Comparison of ENCODE assay signal across 14 mouse cellular contexts in genomic region chr11:115476630-115477029, GRCm38 (mm10). TPM values are rescaled to one million over a fixed set of nuclear protein-coding genes. Genes with fewer than 3 reads are reported as not detected.
DNase-seq lines count a peak whose midpoint lies in the region; ATAC-seq and TF ChIP-seq lines count a peak whose summit lies in the region.
"Not testable (repeated sequence)": the region's sequence is repeated elsewhere in the genome, so short reads cannot be mapped to it uniquely, and the experiment has no call there.
"Had no signal": no experiment of that assay in that cellular context is flagged by ENCODE, and none has a peak within 500 bp of the region (broad histone marks: within the 10 kb centered on the region; RNA-seq: fewer than 3 reads in every experiment).

No protein-coding gene starts in this region.

- dilution Hi-C loops in CH12.LX (cut with MboI; ENCODE audit: extremely low pct_ligation_motif_present, extremely low pct_unique_long_range_greater_than_20kb, low sequenced_read_pairs) = not testable (repeated sequence)

- WGBS in embryonic facial prominence, embryonic 14.5 days = 84% methylated on average over 4 of the region's 4 CpGs
- 77% methylated on average over 4 of the region's 4 CpGs for WGBS in heart, embryonic 11.5 days (ENCODE audit: insufficient replicate concordance)
- whole genome bisulfite sequencing in hindbrain, embryonic 14.5 days = 87% methylated on average over 4 of the region's 4 CpGs
- 84% methylated on average over 4 of the region's 4 CpGs for WGBS in kidney, postnatal 0 days
- 75% methylated on average over 4 of the region's 4 CpGs for WGBS in liver, embryonic 13.5 days (ENCODE audit: insufficient replicate concordance)
- WGBS in midbrain, embryonic 10.5 days = 86% methylated on average over 4 of the region's 4 CpGs
- 82% methylated on average over 4 of the region's 4 CpGs for WGBS in neural tube, embryonic 14.5 days

- TF ChIP-seq EP300 in CH12.LX (IDR thresholded peaks at IDR 0.05; ENCODE audit: low read length) = not testable (repeated sequence)

- not testable (repeated sequence) for ATAC-seq in embryonic facial prominence, embryonic 14.5 days (ENCODE audit: low read depth); heart, embryonic 11.5 days (replicated peaks; ENCODE audit: insufficient number of reproducible peaks, low FRiP score, low TSS enrichment); hindbrain, embryonic 14.5 days (ENCODE audit: low FRiP score); kidney, postnatal 0 days (replicated peaks; ENCODE audit: low FRiP score, low read depth); liver, embryonic 13.5 days (ENCODE audit: low read depth); neural tube, embryonic 14.5 days (ENCODE audit: low read depth)

- not testable (repeated sequence) for H3K27me3 ChIP-seq in CH12.LX (replicated peaks); embryonic facial prominence, embryonic 14.5 days (replicated peaks; ENCODE audit: control insufficient read depth, insufficient read depth, low read length); heart, embryonic 11.5 days (ENCODE audit: control insufficient read depth, insufficient read depth, low read length); hindbrain, embryonic 14.5 days (ENCODE audit: control insufficient read depth, insufficient read depth, low read length); kidney, postnatal 0 days (ENCODE audit: insufficient read depth, low read length); liver, embryonic 13.5 days; midbrain, embryonic 10.5 days (ENCODE audit: low read depth, poor library complexity, severe bottlenecking); neural tube, embryonic 14.5 days (ENCODE audit: control insufficient read depth, insufficient read depth, low read length)

- not testable (repeated sequence) for H3K9me3 ChIP-seq in CH12.LX (replicated peaks; ENCODE audit: low read length); embryonic facial prominence, embryonic 14.5 days (ENCODE audit: control insufficient read depth, low read length); heart, embryonic 11.5 days (replicated peaks; ENCODE audit: control insufficient read depth, low read length); hindbrain, embryonic 14.5 days (ENCODE audit: control insufficient read depth, low read length); kidney, postnatal 0 days (replicated peaks; ENCODE audit: low read length); liver, embryonic 13.5 days (replicated peaks); midbrain, embryonic 10.5 days (replicated peaks); neural tube, embryonic 14.5 days (ENCODE audit: control insufficient read depth, low read length)

- H3K9ac ChIP-seq in CH12.LX (ENCODE audit: insufficient read depth, low read depth) = peak overlapping the region; percentile 68
- H3K9ac ChIP-seq in embryonic facial prominence, embryonic 14.5 days (ENCODE audit: low read depth, low read length) = peak overlapping the region; percentile 84; the same call in 1 of the 2 replicates
- H3K9ac ChIP-seq in heart, embryonic 11.5 days (ENCODE audit: low read depth, low read length) = peak overlapping the region; percentile 87; the same call in 1 of the 2 replicates
- 0 out of 2 replicates have a peak overlapping the region, but pooled peaks have one; percentile 82 for H3K9ac ChIP-seq in hindbrain, embryonic 14.5 days
- not testable (repeated sequence) for H3K9ac ChIP-seq in kidney, postnatal 0 days (ENCODE audit: low read depth, low read length); neural tube, embryonic 14.5 days (replicated peaks; ENCODE audit: low read depth, low read length)
- peak overlapping the region; percentile 90 for H3K9ac ChIP-seq in liver, embryonic 13.5 days

- H3K4me1 ChIP-seq in CH12.LX (ENCODE audit: control insufficient read depth in 1 of 2, insufficient read depth in 2 of 2) = peaks cover 10 to 53% of the 10 kb centered on the region in 2 experiments
- peaks cover 10% of the 10 kb centered on the region; the same call in 1 of the 2 replicates for H3K4me1 ChIP-seq in embryonic facial prominence, embryonic 14.5 days (ENCODE audit: control insufficient read depth, insufficient read depth, low read length)
- peaks cover 31% of the 10 kb centered on the region for H3K4me1 ChIP-seq in heart, embryonic 11.5 days (ENCODE audit: control insufficient read depth, insufficient read depth, low read length)
- peaks cover 28% of the 10 kb centered on the region for H3K4me1 ChIP-seq in hindbrain, embryonic 14.5 days (replicated peaks; ENCODE audit: control insufficient read depth, insufficient read depth, low read length)
- H3K4me1 ChIP-seq in kidney, postnatal 0 days (replicated peaks; ENCODE audit: insufficient read depth, low read length) = peaks cover 19% of the 10 kb centered on the region; the same call in 1 of the 2 replicates
- peaks cover 45% of the 10 kb centered on the region for H3K4me1 ChIP-seq in liver, embryonic 13.5 days (replicated peaks)
- peaks cover 40% of the 10 kb centered on the region for H3K4me1 ChIP-seq in midbrain, embryonic 10.5 days
- H3K4me1 ChIP-seq in neural tube, embryonic 14.5 days (ENCODE audit: control insufficient read depth, insufficient read depth, low read length) = peaks cover 17% of the 10 kb centered on the region

- peak overlapping the region; percentile 91 for H3K4me2 ChIP-seq in CH12.LX (ENCODE audit: insufficient read depth, low read depth, poor library complexity, severe bottlenecking)
- H3K4me2 ChIP-seq in embryonic facial prominence, embryonic 14.5 days (ENCODE audit: low read depth, low read length) = peak overlapping the region; percentile 81
- peak overlapping the region; percentile 98; the same call in 1 of the 2 replicates for H3K4me2 ChIP-seq in heart, embryonic 11.5 days
- peak overlapping the region; percentile 97 for H3K4me2 ChIP-seq in hindbrain, embryonic 14.5 days (replicated peaks)
- peak overlapping the region; percentile 98 for H3K4me2 ChIP-seq in kidney, postnatal 0 days (ENCODE audit: low read length)
- peak overlapping the region; percentile 96 for H3K4me2 ChIP-seq in liver, embryonic 13.5 days
- peak overlapping the region; percentile 98 for H3K4me2 ChIP-seq in neural tube, embryonic 14.5 days (ENCODE audit: low read depth, low read length)

- peak overlapping the region; percentile 80 to 93 (median 84) for H3K4me3 ChIP-seq in CH12.LX (replicated peaks in 1 of 3; ENCODE audit: low read depth in 2 of 3, low read length in 2 of 3, poor library complexity in 1 of 3)
- peak overlapping the region; percentile 72; the same call in 1 of the 2 replicates for H3K4me3 ChIP-seq in embryonic facial prominence, embryonic 14.5 days (ENCODE audit: low read depth, low read length)
- H3K4me3 ChIP-seq in heart, embryonic 11.5 days (ENCODE audit: low read depth, low read length) = peak overlapping the region; percentile 92; the same call in 1 of the 2 replicates
- H3K4me3 ChIP-seq in hindbrain, embryonic 14.5 days (replicated peaks; ENCODE audit: low read length) = peak overlapping the region; percentile 88
- peak overlapping the region; percentile 82; the same call in 1 of the 2 replicates for H3K4me3 ChIP-seq in kidney, postnatal 0 days (replicated peaks; ENCODE audit: low read depth, low read length)
- peak overlapping the region; percentile 89 for H3K4me3 ChIP-seq in liver, embryonic 13.5 days (replicated peaks)
- peak overlapping the region; percentile 90 for H3K4me3 ChIP-seq in midbrain, embryonic 10.5 days
- not testable (repeated sequence) for H3K4me3 ChIP-seq in neural tube, embryonic 14.5 days (ENCODE audit: low read depth, low read length)

- TF ChIP-seq POLR2A in CH12.LX (IDR thresholded peaks at IDR 0.05; ENCODE audit: low read depth, low read length) = not testable (repeated sequence)

- TF ChIP-seq RAD21 in CH12.LX (IDR thresholded peaks at IDR 0.05; ENCODE audit: low read depth, low read length) = not testable (repeated sequence)

- peak overlapping the region; percentile 93 for H3K27ac ChIP-seq in CH12.LX (ENCODE audit: insufficient read depth, low read depth)
- not testable (repeated sequence) for H3K27ac ChIP-seq in embryonic facial prominence, embryonic 14.5 days (replicated peaks; ENCODE audit: low read depth, low read length); heart, embryonic 11.5 days (ENCODE audit: low read depth, low read length); hindbrain, embryonic 14.5 days; kidney, postnatal 0 days; midbrain, embryonic 10.5 days (replicated peaks); neural tube, embryonic 14.5 days (ENCODE audit: low read depth, low read length)
- H3K27ac ChIP-seq in liver, embryonic 13.5 days = 0 out of 2 replicates have a peak overlapping the region, but pooled peaks have one; percentile 27

- H3K79me2 ChIP-seq in CH12.LX (replicated peaks; ENCODE audit: control insufficient read depth, extremely low read depth, insufficient read depth, poor library complexity, severe bottlenecking) = peaks cover 32% of the 10 kb centered on the region

- DNase-seq in CH12.LX (ENCODE audit: extremely low read depth) = peak; percentile 27
- DNase-seq in embryonic facial prominence, embryonic 14.5 days (ENCODE audit: low spot score); hindbrain, embryonic 14.5 days (ENCODE audit: low spot score); kidney, postnatal 0 days (ENCODE audit: low spot score); liver, embryonic 13.5 days; midbrain, embryonic 10.5 days (ENCODE audit: low spot score): not testable (repeated sequence)

- in situ Hi-C loops in CH12.LX (cut with MboI; ENCODE audit: low pct_ligation_motif_present, low pct_unique_long_range_greater_than_20kb, low sequenced_read_pairs) = loop anchor here (10.0 kb wide), 2 partner anchors 62 to 262 kb away; partner anchors contain the start of gene Atp5h

- TF ChIP-seq CTCF in CH12.LX (conservative IDR thresholded peaks at IDR 0.05 in 1 of 2, IDR thresholded peaks at IDR 0.05 in 1 of 2; ENCODE audit: low read depth in 2 of 2, low read length in 2 of 2); kidney, postnatal 0 days (IDR thresholded peaks at IDR 0.05; ENCODE audit: low read depth): not testable (repeated sequence)

- H3K36me3 ChIP-seq in CH12.LX (replicated peaks in 1 of 2; ENCODE audit: control insufficient read depth in 1 of 2, insufficient read depth in 1 of 2, low read length in 1 of 2) = peaks cover 13 to 26% of the 10 kb centered on the region in 2 experiments
- not testable (repeated sequence) for H3K36me3 ChIP-seq in embryonic facial prominence, embryonic 14.5 days (ENCODE audit: control insufficient read depth, insufficient read depth, low read length); heart, embryonic 11.5 days (ENCODE audit: control insufficient read depth, insufficient read depth, low read length); hindbrain, embryonic 14.5 days (replicated peaks; ENCODE audit: control insufficient read depth, insufficient read depth); kidney, postnatal 0 days (ENCODE audit: insufficient read depth, low read length); liver, embryonic 13.5 days; midbrain, embryonic 10.5 days; neural tube, embryonic 14.5 days (ENCODE audit: control insufficient read depth, insufficient read depth, low read length)

RNA-seq across cellular contexts. Expression of gene Armc7, which starts 1.2 kb away (rescaled TPM):
- total RNA-seq in CH12.LX (2012; rRNA removed) = 8.7 and 8.9 TPM in 2 replicates
- total RNA-seq in CH12.LX (2014; rRNA removed) = 6.0 and 7.5 TPM in 2 replicates
- 12.5 TPM in 2 replicates for polyA plus RNA-seq in CH12.LX (2012; ENCODE audit: insufficient read length, low read depth)
- 7.6 TPM in 2 replicates for polyA plus RNA-seq in embryonic facial prominence, embryonic 14.5 days (2014; fragmentation: Nextera tagmentation; extraction: Ambion mirVana)
- polyA plus RNA-seq in heart, embryonic 11.5 days (2014; fragmentation: Nextera tagmentation; extraction: Ambion mirVana) = 5.1 and 5.7 TPM in 2 replicates
- polyA plus RNA-seq in hindbrain, embryonic 14.5 days (2014; fragmentation: Nextera tagmentation; extraction: Ambion mirVana) = 14.2 and 14.8 TPM in 2 replicates
- 6.9 and 8.3 TPM in 2 replicates for polyA plus RNA-seq in kidney, postnatal 0 days (2015; fragmentation: Nextera tagmentation; extraction: Ambion mirVana)
- 3.2 and 3.7 TPM in 2 replicates for polyA plus RNA-seq in liver, embryonic 13.5 days (2015; fragmentation: Nextera tagmentation; extraction: Ambion mirVana)
- 6.6 and 9.4 TPM in 2 replicates for polyA plus RNA-seq in midbrain, embryonic 10.5 days (2016; fragmentation: Nextera tagmentation; extraction: Ambion mirVana)
- 15.5 and 19.4 TPM in 2 replicates for polyA plus RNA-seq in neural tube, embryonic 14.5 days (2014; fragmentation: Nextera tagmentation; extraction: Ambion mirVana)

RNA-seq across cellular contexts. Expression of gene Slc16a5, which starts 14.4 kb away (rescaled TPM):
- 0.46 and 0.51 TPM in 2 replicates for total RNA-seq in CH12.LX (2012; rRNA removed)
- not detected in 2 replicates for total RNA-seq in CH12.LX (2014; rRNA removed)
- polyA plus RNA-seq in CH12.LX (2012; ENCODE audit: insufficient read length, low read depth) = 0.68 and 0.71 TPM in 2 replicates
- 0.15 and 0.18 TPM in 2 replicates for polyA plus RNA-seq in embryonic facial prominence, embryonic 14.5 days (2014; fragmentation: Nextera tagmentation; extraction: Ambion mirVana)
- polyA plus RNA-seq in heart, embryonic 11.5 days (2014; fragmentation: Nextera tagmentation; extraction: Ambion mirVana) = not detected in 2 replicates
- polyA plus RNA-seq in hindbrain, embryonic 14.5 days (2014; fragmentation: Nextera tagmentation; extraction: Ambion mirVana) = 0.18 TPM in 1 of 2 replicates, not detected in the other
- polyA plus RNA-seq in kidney, postnatal 0 days (2015; fragmentation: Nextera tagmentation; extraction: Ambion mirVana) = 47.7 and 51.1 TPM in 2 replicates
- 0.06 TPM in 1 of 2 replicates, not detected in the other for polyA plus RNA-seq in liver, embryonic 13.5 days (2015; fragmentation: Nextera tagmentation; extraction: Ambion mirVana)
- 0.11 and 0.17 TPM in 2 replicates for polyA plus RNA-seq in midbrain, embryonic 10.5 days (2016; fragmentation: Nextera tagmentation; extraction: Ambion mirVana)
- polyA plus RNA-seq in neural tube, embryonic 14.5 days (2014; fragmentation: Nextera tagmentation; extraction: Ambion mirVana) = 0.15 TPM in 2 replicates
- total RNA-seq: granulocyte monocyte progenitor cell, adult 5-6 weeks; hematopoietic stem cell, adult 5-6 weeks; layer of hippocampus, postnatal 25 days had no signal

RNA-seq across cellular contexts. Expression of gene Nt5c, which starts 15.0 kb away (rescaled TPM):
- total RNA-seq in CH12.LX (2012; rRNA removed) = 151 and 154 TPM in 2 replicates
- total RNA-seq in CH12.LX (2014; rRNA removed) = 59.8 and 65.3 TPM in 2 replicates
- polyA plus RNA-seq in CH12.LX (2012; ENCODE audit: insufficient read length, low read depth) = 175 and 190 TPM in 2 replicates
- polyA plus RNA-seq in embryonic facial prominence, embryonic 14.5 days (2014; fragmentation: Nextera tagmentation; extraction: Ambion mirVana) = 70.9 and 74.8 TPM in 2 replicates
- 70.5 and 76.3 TPM in 2 replicates for polyA plus RNA-seq in heart, embryonic 11.5 days (2014; fragmentation: Nextera tagmentation; extraction: Ambion mirVana)
- polyA plus RNA-seq in hindbrain, embryonic 14.5 days (2014; fragmentation: Nextera tagmentation; extraction: Ambion mirVana) = 85.3 and 98.0 TPM in 2 replicates
- polyA plus RNA-seq in kidney, postnatal 0 days (2015; fragmentation: Nextera tagmentation; extraction: Ambion mirVana) = 90.6 and 94.3 TPM in 2 replicates
- 60.8 and 64.6 TPM in 2 replicates for polyA plus RNA-seq in liver, embryonic 13.5 days (2015; fragmentation: Nextera tagmentation; extraction: Ambion mirVana)
- 87.7 and 89.7 TPM in 2 replicates for polyA plus RNA-seq in midbrain, embryonic 10.5 days (2016; fragmentation: Nextera tagmentation; extraction: Ambion mirVana)
- polyA plus RNA-seq in neural tube, embryonic 14.5 days (2014; fragmentation: Nextera tagmentation; extraction: Ambion mirVana) = 84.4 and 95.8 TPM in 2 replicates

RNA-seq across cellular contexts. Expression of gene Trim80, which starts 36.3 kb away (rescaled TPM):
- not detected in 2 replicates for total RNA-seq in CH12.LX (2012; rRNA removed)
- not detected in 2 replicates for total RNA-seq in CH12.LX (2014; rRNA removed)
- polyA plus RNA-seq in CH12.LX (2012; ENCODE audit: insufficient read length, low read depth) = not detected in 2 replicates
- 0.11 TPM in 1 of 2 replicates, not detected in the other for polyA plus RNA-seq in embryonic facial prominence, embryonic 14.5 days (2014; fragmentation: Nextera tagmentation; extraction: Ambion mirVana)
- 0.26 TPM in 1 of 2 replicates, not detected in the other for polyA plus RNA-seq in heart, embryonic 11.5 days (2014; fragmentation: Nextera tagmentation; extraction: Ambion mirVana)
- not detected in 2 replicates for polyA plus RNA-seq in hindbrain, embryonic 14.5 days (2014; fragmentation: Nextera tagmentation; extraction: Ambion mirVana)
- 0.13 and 0.49 TPM in 2 replicates for polyA plus RNA-seq in kidney, postnatal 0 days (2015; fragmentation: Nextera tagmentation; extraction: Ambion mirVana)
- polyA plus RNA-seq in liver, embryonic 13.5 days (2015; fragmentation: Nextera tagmentation; extraction: Ambion mirVana) = 0.16 and 0.27 TPM in 2 replicates
- polyA plus RNA-seq in midbrain, embryonic 10.5 days (2016; fragmentation: Nextera tagmentation; extraction: Ambion mirVana) = 0.14 and 0.15 TPM in 2 replicates
- polyA plus RNA-seq in neural tube, embryonic 14.5 days (2014; fragmentation: Nextera tagmentation; extraction: Ambion mirVana) = not detected in 2 replicates
- total RNA-seq: granulocyte monocyte progenitor cell, adult 5-6 weeks; hematopoietic stem cell, adult 5-6 weeks; layer of hippocampus, postnatal 25 days; megakaryocyte, adult 5-6 weeks; neutrophil, adult 5-6 weeks had no signal
- polyA plus RNA-seq: limb, embryonic 11.5 days had no signal

RNA-seq across cellular contexts. Expression of gene Jpt1, which starts 37.6 kb away (rescaled TPM):
- 294 and 358 TPM in 2 replicates for total RNA-seq in CH12.LX (2012; rRNA removed)
- 439 and 448 TPM in 2 replicates for total RNA-seq in CH12.LX (2014; rRNA removed)
- polyA plus RNA-seq in CH12.LX (2012; ENCODE audit: insufficient read length, low read depth) = 432 and 479 TPM in 2 replicates
- 576 and 619 TPM in 2 replicates for polyA plus RNA-seq in embryonic facial prominence, embryonic 14.5 days (2014; fragmentation: Nextera tagmentation; extraction: Ambion mirVana)
- 434 and 457 TPM in 2 replicates for polyA plus RNA-seq in heart, embryonic 11.5 days (2014; fragmentation: Nextera tagmentation; extraction: Ambion mirVana)
- 1,350 and 1,384 TPM in 2 replicates for polyA plus RNA-seq in hindbrain, embryonic 14.5 days (2014; fragmentation: Nextera tagmentation; extraction: Ambion mirVana)
- 251 and 271 TPM in 2 replicates for polyA plus RNA-seq in kidney, postnatal 0 days (2015; fragmentation: Nextera tagmentation; extraction: Ambion mirVana)
- 292 and 314 TPM in 2 replicates for polyA plus RNA-seq in liver, embryonic 13.5 days (2015; fragmentation: Nextera tagmentation; extraction: Ambion mirVana)
- polyA plus RNA-seq in midbrain, embryonic 10.5 days (2016; fragmentation: Nextera tagmentation; extraction: Ambion mirVana) = 780 and 877 TPM in 2 replicates
- 1,282 and 1,347 TPM in 2 replicates for polyA plus RNA-seq in neural tube, embryonic 14.5 days (2014; fragmentation: Nextera tagmentation; extraction: Ambion mirVana)

Comparison
In these comparisons a context has a peak if more than half of its experiments do, and no peak if none do; other contexts are left out.
1. RNA of gene Slc16a5, which starts 14.4 kb away (polyA plus RNA-seq): 47.7 to 51.1 TPM in kidney, postnatal 0 days; 0.68 to 0.71 TPM in CH12.LX, 0.15 to 0.18 TPM in embryonic facial prominence, embryonic 14.5 days, 0.15 TPM in neural tube, embryonic 14.5 days, 0.11 to 0.17 TPM in midbrain, embryonic 10.5 days, 0.18 TPM in hindbrain, embryonic 14.5 days, not detected in heart, embryonic 11.5 days and 0.06 TPM in liver, embryonic 13.5 days; every median in the first group is over 10 times any median in the second.
2. Peak in every context shown above with its lines, with median percentiles within 50 percentile points of each other: H3K4me2 ChIP-seq.